Mouse (Mus musculus) cerebellum, adult 2 months (tissue): ENCODE data around the gene Ezh1. TPM values are rescaled to one million over a fixed set of nuclear protein-coding genes. Genes with fewer than 3 reads are reported as not detected.
"Not testable (repeated sequence)": the region's sequence is repeated elsewhere in the genome, so short reads cannot be mapped to it uniquely, and the experiment has no call there.

ENCODE experiments used
- DNase-seq, 2 experiments: peaks; one replicate each; pipeline ENCODE4 v3.0.0; 2021
- H3K27ac ChIP-seq: fragments of 200-500 bp; 2 replicates; pipeline ENCODE4 v1.5.1; 2012; ENCODE audit warnings: low read length, control low read depth, inconsistent platforms; ENCODE audit not compliant: insufficient read depth
- H3K27me3 ChIP-seq: fragments of 200-500 bp; 2 replicates; pipeline ENCODE4 v1.6.1; 2012; ENCODE audit warnings: inconsistent platforms, mild to moderate bottlenecking, low read length, moderate library complexity; ENCODE audit not compliant: control insufficient read depth, insufficient read depth
- H3K4me1 ChIP-seq: fragments of 200-500 bp; 2 replicates; pipeline ENCODE4 v1.6.1; 2011; ENCODE audit warnings: low read length; ENCODE audit not compliant: control insufficient read depth, insufficient read depth
- H3K4me3 ChIP-seq: fragments of 200-500 bp; replicated peaks from 2 replicates; pipeline ENCODE3; 2011; ENCODE audit warnings: mild to moderate bottlenecking, low read depth, low read length, control low read depth; ENCODE audit not compliant: insufficient read depth
- CTCF ChIP-seq: fragments of 200-500 bp; IDR thresholded peaks from 2 replicates; pipeline ENCODE4 v1.5.1; 2011; ENCODE audit warnings: low read depth, mild to moderate bottlenecking, control low read depth, low read length, moderate library complexity, borderline replicate concordance; ENCODE audit not compliant: insufficient read depth
- POLR2A ChIP-seq: fragments of 200-500 bp; IDR thresholded peaks from 2 replicates; pipeline ENCODE4 v1.6.1; 2011; ENCODE audit warnings: low read length, control low read depth, borderline replicate concordance; ENCODE audit not compliant: insufficient read depth
- WGBS: fragments of 180-500 bp; shearing (Covaris S2); methylation state at CpG from one replicate; pipeline ENCODE4 v1.1.7; 2018; 5-methylcytosine and 5-hydroxymethylcytosine counted together
- polyA plus RNA-seq: library from polyadenylated mRNA; depleted of rRNA; stranded (reverse); fragments of >200 nt; gene quantifications from 2 replicates; pipeline ENCODE4 v1.2.3, GENCODE M21; 2012

Gene Ezh1
- polyA plus RNA-seq, 1 experiment, result 64.4 TPM

- TF ChIP-seq POLR2A (no peak), CTCF (no peak)
- peaks cover 25% of the 10 kb centered on the region for H3K4me1 ChIP-seq
- no peaks in the 10 kb centered on the region for H3K27me3 ChIP-seq
- H3K27ac ChIP-seq, result no peak overlapping the region
- H3K4me3 ChIP-seq, result no peak overlapping the region
- peak; percentile 49 to 66 for DNase-seq
- 26% methylated on average over 5 of the region's 5 CpGs for WGBS
These were observed 63.5 kb downstream of the Ezh1 start for GRCm38 (mm10) chr11:101162772-101163171.

- no peak for DNase-seq
- Histone ChIP-seq H3K4me1 (peaks cover 22% of the 10 kb centered on the region), H3K27me3 (no peaks in the 10 kb centered on the region), H3K27ac (peak overlapping the region; percentile 35; the same call in 1 of the 2 replicates), H3K4me3 (no peak overlapping the region)
- 30% methylated on average over 5 of the region's 5 CpGs for WGBS
- TF ChIP-seq POLR2A, result no peak
- no peak for TF ChIP-seq CTCF
These were observed 64.0 kb downstream of the Ezh1 start for GRCm38 (mm10) chr11:101162301-101162700.

- WGBS, result 89% methylated on average over 15 of the region's 15 CpGs
- DNase-seq, result no peak
- Histone ChIP-seq H3K4me3 (no peak overlapping the region), H3K27me3 (no peaks in the 10 kb centered on the region), H3K27ac (no peak overlapping the region), H3K4me1 (peaks cover 22% of the 10 kb centered on the region)
- TF ChIP-seq CTCF (no peak), POLR2A (no peak)
These were observed 64.7 kb downstream of the Ezh1 start for GRCm38 (mm10) chr11:101161551-101161950.

GRCm38 (mm10) chr11:101160981-101161505 lies 65.2 kb downstream of the Ezh1 start:
- H3K4me1 ChIP-seq, result peaks cover 22% of the 10 kb centered on the region
- WGBS, result 36% methylated on average over 8 of the region's 8 CpGs
- not testable (repeated sequence) for H3K27ac ChIP-seq, DNase-seq, H3K4me3 ChIP-seq, H3K27me3 ChIP-seq

GRCm38 (mm10) chr11:101160151-101160550 lies 66.1 kb downstream of the Ezh1 start:
- not testable (repeated sequence) for H3K4me3 ChIP-seq, DNase-seq, H3K27ac ChIP-seq, H3K27me3 ChIP-seq
- peaks cover 22% of the 10 kb centered on the region for H3K4me1 ChIP-seq
- 79% methylated on average over 10 of the region's 10 CpGs for WGBS

- peak; percentile 54; the same call in 1 of the 2 replicates for TF ChIP-seq POLR2A
- no peak for TF ChIP-seq CTCF
- Histone ChIP-seq H3K27me3 (no peaks in the 10 kb centered on the region), H3K4me1 (no peaks in the 10 kb centered on the region; the same call in 1 of the 2 replicates), H3K27ac (peak within 1 kb of the TSS; percentile 79), H3K4me3 (peak within 1 kb of the TSS; percentile 62)
- DNase-seq, result peak; percentile 86
- WGBS, result under 1% methylated on average over 36 of the region's 36 CpGs
These were observed 70.4 kb downstream of the Ezh1 start, which contains the start of gene Tubg2 for GRCm38 (mm10) chr11:101155728-101156371. Gene Tubg2 (plus strand): TSS chr11:101155907.

GRCm38 (mm10) chr11:101155151-101155550 lies 71.1 kb downstream of the Ezh1 start:
- 57% methylated on average over 6 of the region's 6 CpGs for WGBS
- no peak overlapping the region for H3K4me3 ChIP-seq
- H3K27me3 ChIP-seq, result no peaks in the 10 kb centered on the region

GRCm38 (mm10) chr11:101154648-101155047 lies 71.6 kb downstream of the Ezh1 start:
- TF ChIP-seq POLR2A (no peak), CTCF (no peak)
- H3K4me3 ChIP-seq, result no peak overlapping the region
- no peaks in the 10 kb centered on the region; the same call in 1 of the 2 replicates for H3K4me1 ChIP-seq
- no peaks in the 10 kb centered on the region for H3K27me3 ChIP-seq
- no peak for DNase-seq
- no peak overlapping the region for H3K27ac ChIP-seq

More at GRCm38 (mm10) chr11:101155151-101155550, 71.1 kb downstream of the Ezh1 start:
- DNase-seq, result no peak
- TF ChIP-seq CTCF, result no peak
- no peak for TF ChIP-seq POLR2A
- Histone ChIP-seq H3K4me1 (no peaks in the 10 kb centered on the region; the same call in 1 of the 2 replicates), H3K27ac (peak overlapping the region; percentile 6; the same call in 1 of the 2 replicates)
